Mouse (Mus musculus) monocyte, adult 5-6 weeks (primary cell): ENCODE results near the gene Tfdp2. TPM values are rescaled to one million over a fixed set of nuclear protein-coding genes. Genes with fewer than 3 reads are reported as not detected.
"Not testable (repeated sequence)": the region's sequence is repeated elsewhere in the genome, so short reads cannot be mapped to it uniquely, and the experiment has no call there.

Source experiments
- ATAC-seq: fragments of 153-309, 156-312 bp; replicated peaks from 2 replicates; pipeline ENCODE4 v1.8.0; 2017; ENCODE audit warnings: mild to moderate bottlenecking; ENCODE audit not compliant: low TSS enrichment, insufficient number of reproducible peaks, severe bottlenecking, poor library complexity, low FRiP score
- total RNA-seq: library from RNA; stranded (forward); fragments of 200-1000, 200-491, 200-594 nt; gene quantifications from 3 replicates; pipeline ENCODE4 v1.2.3, GENCODE M21; 2017

Tfdp2 gene
- total RNA-seq, 1 experiment from 2014 or later = 44.9 TPM

- no peak for ATAC-seq
Measured at GRCm38 (mm10) chr9:96275543-96275942, 79.5 kb downstream of the Tfdp2 start.

- no peak for ATAC-seq
Measured at GRCm38 (mm10) chr9:96281497-96281896, 85.4 kb downstream of the Tfdp2 start.

- ATAC-seq = no peak
Measured at GRCm38 (mm10) chr9:96282082-96282481, 86.0 kb downstream of the Tfdp2 start.

GRCm38 (mm10) chr9:96284916-96285315, 88.8 kb downstream of the Tfdp2 start:
- no peak for ATAC-seq

GRCm38 (mm10) chr9:96292144-96292543, 96.1 kb downstream of the Tfdp2 start:
- ATAC-seq = no peak

- ATAC-seq = peak; percentile 88
Measured at GRCm38 (mm10) chr9:96299324-96300008, 103.4 kb downstream of the Tfdp2 start.

- ATAC-seq = no peak
Measured at GRCm38 (mm10) chr9:96308816-96309215, 112.7 kb downstream of the Tfdp2 start.

GRCm38 (mm10) chr9:96312074-96312473, 116.0 kb downstream of the Tfdp2 start:
- no peak for ATAC-seq

GRCm38 (mm10) chr9:96319333-96319732, 123.3 kb downstream of the Tfdp2 start:
- no peak for ATAC-seq

GRCm38 (mm10) chr9:96320551-96320980, 124.5 kb downstream of the Tfdp2 start:
- ATAC-seq = no peak

- no peak for ATAC-seq
Measured at GRCm38 (mm10) chr9:96322411-96323152, 126.5 kb downstream of the Tfdp2 start.

GRCm38 (mm10) chr9:96324502-96324901, 128.4 kb downstream of the Tfdp2 start:
- ATAC-seq = no peak

- no peak for ATAC-seq
Measured at GRCm38 (mm10) chr9:96326496-96326923, 130.4 kb downstream of the Tfdp2 start.

- no peak for ATAC-seq
Measured at GRCm38 (mm10) chr9:96328226-96328625, 132.2 kb downstream of the Tfdp2 start.

GRCm38 (mm10) chr9:96331146-96331545, 135.1 kb downstream of the Tfdp2 start:
- no peak for ATAC-seq

GRCm38 (mm10) chr9:96345750-96346149, 149.7 kb downstream of the Tfdp2 start:
- ATAC-seq = no peak

GRCm38 (mm10) chr9:96348885-96349284, 152.8 kb downstream of the Tfdp2 start:
- ATAC-seq = no peak

- ATAC-seq = peak; percentile 79
Measured at GRCm38 (mm10) chr9:96350010-96350409, 153.9 kb downstream of the Tfdp2 start.

GRCm38 (mm10) chr9:96350476-96350875, 154.4 kb downstream of the Tfdp2 start:
- peak; percentile 60; the same call in 1 of the 2 replicates for ATAC-seq

- ATAC-seq = not testable (repeated sequence)
Measured at GRCm38 (mm10) chr9:96351771-96352170, 155.7 kb downstream of the Tfdp2 start.
